Mouse (Mus musculus) liver, embryonic 14.5 days (tissue): ENCODE measurements at regions not wholly inside any gene's neighbourhood (a gene's known extent, or its start where the extent isn't known, plus 50 kb on each side); places are given as distances from the start of the nearest gene placed in this dataset.

ENCODE experiments used
- ATAC-seq: fragments of 200-750 bp; cut with Nextera tagmentation; 2 replicates; pipeline ENCODE4 v1.8.0; 2017; ENCODE audit warnings: moderate number of reproducible peaks, mild to moderate bottlenecking, moderate library complexity; ENCODE audit not compliant: insufficient read depth
- DNase-seq, 3 experiments: peaks; one replicate each; pipeline ENCODE4 v3.0.0-alpha.2; 2012 to 2013; ENCODE audit warnings: low read depth in 3 of 3, low spot score in 3 of 3
- H3K27ac ChIP-seq: fragments of 300-500 bp; sonication (generic); 2 replicates; pipeline ENCODE4 v1.5.1; 2014; ENCODE audit warnings: moderate library complexity, mild to moderate bottlenecking, control low read depth, inconsistent platforms
- H3K27me3 ChIP-seq: fragments of 300-500 bp; sonication (generic); 2 replicates; pipeline ENCODE4 v1.6.1; 2014; ENCODE audit warnings: mild to moderate bottlenecking, low read length, moderate library complexity; ENCODE audit not compliant: control insufficient read depth, insufficient read depth
- H3K36me3 ChIP-seq: fragments of 300-500 bp; sonication (generic); replicated peaks from 2 replicates; pipeline ENCODE4 v1.6.1; 2014; ENCODE audit warnings: low read depth; ENCODE audit not compliant: control insufficient read depth, insufficient read depth
- H3K4me1 ChIP-seq, 2 experiments: fragments of 200-500 bp in 1 of 2; fragments of 300-500 bp in 1 of 2; sonication (generic) in 1 of 2; replicated peaks; 2 replicates each; pipeline ENCODE4 v1.6.1; 2012 to 2014; ENCODE audit warnings: antibody characterized with exemption in 1 of 2, inconsistent platforms in 1 of 2, low read length in 1 of 2; ENCODE audit not compliant: control insufficient read depth in 2 of 2, insufficient read depth in 2 of 2
- H3K4me2 ChIP-seq: fragments of 300-500 bp; sonication (generic); 2 replicates; pipeline ENCODE4 v1.6.1; 2014; ENCODE audit warnings: low read depth, mild to moderate bottlenecking, control low read depth, moderate library complexity
- H3K4me3 ChIP-seq, 2 experiments: fragments of 200-500 bp in 1 of 2; fragments of 300-500 bp in 1 of 2; sonication (generic) in 1 of 2; 2 replicates each; pipeline ENCODE4 v1.5.1; 2012 to 2014; ENCODE audit warnings: low read depth in 2 of 2, low read length in 2 of 2, mild to moderate bottlenecking in 2 of 2, control low read depth in 1 of 2, inconsistent platforms in 1 of 2, moderate library complexity in 1 of 2; ENCODE audit not compliant: insufficient read depth in 1 of 2
- H3K9ac ChIP-seq: fragments of 300-500 bp; sonication (generic); replicated peaks from 2 replicates; pipeline ENCODE4 v1.6.1; 2014; ENCODE audit warnings: mild to moderate bottlenecking, control low read depth, moderate library complexity
- H3K9me3 ChIP-seq: fragments of 300-500 bp; sonication (generic); 2 replicates; pipeline ENCODE4 v1.6.1; 2016; ENCODE audit warnings: low read length, mixed read lengths; ENCODE audit not compliant: control insufficient read depth
- CTCF ChIP-seq: IDR thresholded peaks from 2 replicates; pipeline ENCODE4 v1.5.1; 2016; ENCODE audit warnings: antibody characterized with exemption, low read depth, control low read depth
- EP300 ChIP-seq: IDR thresholded peaks from 2 replicates; pipeline ENCODE4 v1.6.1; 2016; ENCODE audit warnings: antibody characterized with exemption, low read depth
- WGBS: fragments of 180-500 bp; shearing (Covaris S2); extraction: QIAGEN DNeasy Blood & Tissue Kit; methylation state at CpG from one replicate; pipeline ENCODE4 v1.1.7; 2014; ENCODE audit not compliant: insufficient replicate concordance; 5-methylcytosine and 5-hydroxymethylcytosine counted together

DNA sequence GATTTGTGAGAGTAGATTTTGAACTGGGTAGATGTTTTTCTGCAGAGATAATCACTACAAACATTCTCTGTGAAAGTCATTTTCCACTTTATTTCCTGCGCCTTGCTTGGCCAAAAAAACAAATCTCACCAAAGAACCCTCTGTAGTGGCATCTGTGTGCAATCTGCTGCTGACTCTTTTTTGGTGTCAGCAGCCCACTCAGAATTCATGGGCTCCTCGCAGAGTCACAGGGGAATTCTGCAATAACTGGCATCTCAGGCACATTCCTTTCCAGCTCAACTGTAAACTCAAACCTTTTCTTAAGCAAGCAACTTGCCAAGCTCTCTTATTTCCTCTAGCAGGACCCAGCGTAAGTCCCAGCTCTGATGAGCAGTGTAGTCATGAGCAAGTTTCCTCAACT is 1340.0 kb upstream of the Lrrc6 start:
- H3K27ac ChIP-seq = no peak overlapping the region
- no peaks in the 10 kb centered on the region for H3K4me1 ChIP-seq
- DNase-seq = no peak
- TF ChIP-seq EP300 (no peak), CTCF (no peak)
- 55% methylated on average over 3 of the region's 3 CpGs for WGBS
- no peak for ATAC-seq
- H3K9ac ChIP-seq = no peak overlapping the region
- no peaks in the 10 kb centered on the region for H3K27me3 ChIP-seq
- no peak overlapping the region for H3K4me3 ChIP-seq
- H3K36me3 ChIP-seq = no peaks in the 10 kb centered on the region
- H3K9me3 ChIP-seq = no peaks in the 10 kb centered on the region
- no peak overlapping the region for H3K4me2 ChIP-seq

DNA sequence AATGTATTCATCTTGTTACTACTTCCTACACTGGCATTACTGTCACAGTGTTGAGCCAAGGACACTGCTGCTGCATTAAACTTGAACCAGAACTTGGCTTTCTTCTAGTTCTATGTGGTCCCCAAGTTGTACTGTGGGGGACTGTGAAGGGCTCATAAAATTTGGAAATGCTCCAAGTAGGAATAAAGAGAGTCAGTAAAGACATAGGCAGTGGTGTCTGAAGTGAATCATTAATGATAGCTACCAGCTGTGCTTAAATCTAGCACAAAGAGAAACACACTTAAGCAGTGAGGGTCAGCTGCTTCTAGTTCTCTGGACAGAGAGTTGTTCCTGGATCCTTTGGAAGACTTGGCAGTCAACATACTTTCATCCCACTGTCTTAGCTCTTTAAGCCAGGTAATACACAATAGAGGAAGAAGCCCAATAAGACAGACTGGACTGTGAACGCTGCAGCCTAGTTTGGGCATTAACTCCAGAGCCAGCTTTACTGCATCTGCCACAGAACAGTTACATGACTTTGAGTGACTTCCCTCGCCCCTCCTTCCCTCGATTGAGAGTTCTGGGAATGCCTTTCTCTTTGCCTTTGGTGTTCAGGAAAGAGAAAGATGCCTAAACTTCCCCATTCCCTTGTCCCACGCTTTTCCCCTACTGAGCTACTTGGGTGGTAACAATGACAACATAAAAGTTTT is 1325.2 kb upstream of the Lrrc6 start:
- no peaks in the 10 kb centered on the region for H3K27me3 ChIP-seq
- TF ChIP-seq EP300 (no peak), CTCF (no peak)
- DNase-seq (no peak), ATAC-seq (no peak)
- H3K36me3 ChIP-seq = no peaks in the 10 kb centered on the region
- no peak overlapping the region for H3K4me2 ChIP-seq
- no peak overlapping the region for H3K4me3 ChIP-seq
- 55% methylated on average over 4 of the region's 4 CpGs for WGBS
- no peaks in the 10 kb centered on the region for H3K4me1 ChIP-seq
- no peak overlapping the region for H3K9ac ChIP-seq
- H3K27ac ChIP-seq = no peak overlapping the region
- H3K9me3 ChIP-seq = no peaks in the 10 kb centered on the region

DNA sequence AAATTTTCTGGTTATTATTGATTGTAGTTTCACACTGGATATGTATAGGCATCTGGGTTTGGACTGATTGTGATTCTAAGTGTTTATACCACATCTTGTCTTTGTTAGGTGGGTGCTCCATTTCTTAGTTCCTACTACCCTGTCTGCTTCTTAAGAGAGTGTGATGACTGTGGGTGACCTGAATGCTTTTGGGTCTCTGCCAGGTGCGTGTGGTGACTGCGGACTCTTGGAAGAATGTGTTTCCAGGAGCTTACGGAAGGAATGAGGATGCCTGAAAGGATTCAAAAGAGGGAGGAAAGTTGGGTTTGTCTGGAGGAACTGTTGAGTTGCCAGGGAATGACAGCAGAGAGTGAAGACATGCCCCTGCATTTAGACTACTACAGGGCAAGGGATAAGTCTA is 1322.5 kb upstream of the Lrrc6 start:
- no peak for DNase-seq
- Histone ChIP-seq H3K27me3 (no peaks in the 10 kb centered on the region), H3K9ac (no peak overlapping the region), H3K9me3 (no peaks in the 10 kb centered on the region), H3K27ac (no peak overlapping the region), H3K4me3 (no peak overlapping the region), H3K4me1 (no peaks in the 10 kb centered on the region), H3K4me2 (no peak overlapping the region), H3K36me3 (no peaks in the 10 kb centered on the region)
- TF ChIP-seq CTCF (no peak), EP300 (no peak)
- WGBS = 64% methylated on average over 3 of the region's 3 CpGs
- no peak for ATAC-seq

DNA sequence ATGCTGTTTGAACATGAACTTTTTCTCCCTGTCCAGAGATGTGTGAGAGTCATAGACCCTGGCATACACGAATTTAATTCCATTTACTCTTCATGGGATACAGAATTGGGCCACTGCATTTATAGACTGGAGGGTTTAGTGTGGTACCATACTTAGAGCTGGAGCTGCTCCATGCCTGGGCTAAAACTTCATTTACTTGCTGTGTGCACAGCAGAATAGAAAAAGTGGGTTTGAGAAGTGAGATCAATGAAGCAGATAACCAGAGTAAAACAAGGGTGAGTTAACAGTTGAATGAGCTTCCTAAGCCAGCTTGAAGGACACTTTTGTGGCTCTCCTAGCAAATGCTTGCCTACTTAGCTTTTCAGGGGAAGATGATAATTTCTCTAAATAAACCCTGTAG is 1299.2 kb upstream of the Lrrc6 start:
- TF ChIP-seq EP300 (no peak), CTCF (no peak)
- WGBS = 47% methylated on average over 1 of the region's 1 CpGs
- no peaks in the 10 kb centered on the region for H3K36me3 ChIP-seq

DNA sequence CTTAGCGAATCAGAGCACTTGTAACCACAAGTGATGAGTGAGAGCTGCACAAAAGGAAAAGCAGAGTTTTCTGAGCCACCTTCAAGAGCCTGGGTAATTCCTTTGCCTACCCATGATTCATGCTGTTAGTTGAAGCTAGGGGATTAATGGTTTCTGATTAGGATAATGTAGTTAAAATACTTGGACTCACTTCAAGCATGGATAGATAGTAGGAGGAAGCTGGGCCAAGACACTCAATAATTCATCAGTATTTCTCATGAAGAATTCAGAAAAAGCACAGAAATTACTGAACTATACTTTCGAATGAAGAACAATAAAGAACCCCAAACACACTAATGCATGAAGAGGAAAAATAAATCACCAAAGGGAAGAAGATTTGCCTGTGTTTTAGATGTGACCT is 1294.9 kb upstream of the Lrrc6 start:
- H3K4me3 ChIP-seq = no peak overlapping the region
- no peaks in the 10 kb centered on the region for H3K9me3 ChIP-seq
- H3K9ac ChIP-seq = no peak overlapping the region
- H3K4me1 ChIP-seq = no peaks in the 10 kb centered on the region
- no peak for ATAC-seq
- no peak overlapping the region for H3K27ac ChIP-seq
- WGBS = 50% methylated on average over 2 of the region's 2 CpGs
- H3K36me3 ChIP-seq = no peaks in the 10 kb centered on the region
- no peak overlapping the region for H3K4me2 ChIP-seq
- TF ChIP-seq CTCF (no peak), EP300 (no peak)
- H3K27me3 ChIP-seq = no peaks in the 10 kb centered on the region
- DNase-seq = no peak

More for the DNA sequence above, 1299.2 kb upstream of the Lrrc6 start:
- Histone ChIP-seq H3K4me3 (no peak overlapping the region), H3K9ac (no peak overlapping the region), H3K9me3 (no peaks in the 10 kb centered on the region), H3K27ac (no peak overlapping the region), H3K27me3 (no peaks in the 10 kb centered on the region), H3K4me1 (no peaks in the 10 kb centered on the region), H3K4me2 (no peak overlapping the region)
- ATAC-seq = no peak
- no peak for DNase-seq
